Mouse (Mus musculus) frontal cortex, postnatal 14 days (tissue): Measurements from ENCODE around the gene Lsamp.

Experiments used
- DNase-seq, 2 experiments: peaks; one replicate each; pipeline ENCODE4 v3.0.0; 2022; ENCODE audit warnings: low spot score in 2 of 2

Lsamp gene

DNA sequence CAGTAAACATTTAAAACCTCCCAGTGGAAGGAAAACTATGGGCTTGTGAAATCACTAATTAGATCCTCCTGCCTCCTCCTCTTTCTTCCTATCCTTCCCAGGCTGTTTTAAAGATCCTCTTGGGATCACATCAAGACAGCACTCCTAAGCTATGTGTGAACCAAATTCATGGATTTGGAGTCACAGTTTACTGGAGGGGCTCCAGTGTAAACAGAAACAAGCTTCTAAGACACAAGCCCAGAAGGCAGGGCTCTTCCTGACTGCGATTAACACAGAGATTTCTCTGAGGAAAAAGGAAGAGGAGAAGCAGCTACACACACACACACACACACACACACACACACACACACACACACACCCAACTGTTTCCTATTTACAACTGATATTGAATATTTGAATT is 961.7 kb downstream of the Lsamp start:
- DNase-seq: no peak

DNA sequence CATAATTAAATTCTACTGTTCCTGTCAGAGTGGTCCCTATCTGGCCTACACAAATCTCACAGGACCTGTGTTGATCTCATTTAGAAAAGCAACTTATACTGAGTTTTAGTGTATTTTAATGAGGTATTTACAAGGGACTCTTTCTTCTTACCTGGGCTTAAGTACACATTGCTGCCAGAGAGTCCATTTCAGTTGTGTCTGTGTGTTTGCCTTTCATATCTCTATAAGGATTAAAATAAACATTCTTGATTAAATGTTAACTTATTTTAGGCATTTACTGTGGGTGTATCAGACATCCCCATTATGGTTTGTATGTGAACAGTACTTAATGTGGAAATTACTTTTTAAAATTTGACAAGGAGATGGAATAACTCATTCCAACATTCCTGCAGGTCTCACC is 963.9 kb downstream of the Lsamp start:
- DNase-seq: no peak

DNA sequence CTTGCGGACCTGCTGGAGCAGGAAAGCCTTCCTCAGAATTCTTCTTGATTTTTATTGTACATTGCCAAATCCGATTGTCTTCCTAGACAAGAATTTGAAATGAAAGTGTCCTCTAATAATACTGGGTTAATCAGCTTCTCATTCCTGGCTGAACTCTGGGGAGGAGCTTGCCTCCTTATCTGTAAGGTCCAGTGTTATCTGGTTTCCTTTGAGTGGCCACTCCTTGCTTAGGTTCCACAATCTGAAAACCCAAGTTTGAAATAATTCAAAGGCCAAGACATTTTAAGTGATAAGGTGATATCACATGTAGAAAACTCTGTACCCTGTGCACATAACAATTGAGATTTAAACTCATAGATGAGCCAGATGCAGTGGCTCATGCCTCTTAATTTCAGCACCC is 975.0 kb downstream of the Lsamp start:
- no peak for DNase-seq

DNA sequence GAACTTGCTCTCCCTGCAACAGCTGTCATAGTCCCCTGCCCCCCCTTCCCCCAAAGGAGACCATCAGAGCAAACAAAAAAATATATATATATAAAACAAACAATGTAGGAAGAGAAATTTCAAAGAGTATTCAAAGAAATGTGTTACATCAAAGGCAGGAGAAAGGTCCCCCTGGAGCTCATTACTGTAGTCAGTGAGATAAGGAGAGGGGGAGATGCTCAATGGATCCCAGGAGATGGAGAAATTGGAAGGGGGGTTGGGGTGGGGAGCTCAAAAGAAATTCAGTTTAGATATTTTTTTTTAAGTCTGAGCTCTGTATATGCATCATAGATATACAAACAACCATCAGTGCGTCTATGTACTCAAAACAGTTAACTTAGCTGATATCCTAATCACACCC is 976.4 kb downstream of the Lsamp start:
- no peak for DNase-seq

DNA sequence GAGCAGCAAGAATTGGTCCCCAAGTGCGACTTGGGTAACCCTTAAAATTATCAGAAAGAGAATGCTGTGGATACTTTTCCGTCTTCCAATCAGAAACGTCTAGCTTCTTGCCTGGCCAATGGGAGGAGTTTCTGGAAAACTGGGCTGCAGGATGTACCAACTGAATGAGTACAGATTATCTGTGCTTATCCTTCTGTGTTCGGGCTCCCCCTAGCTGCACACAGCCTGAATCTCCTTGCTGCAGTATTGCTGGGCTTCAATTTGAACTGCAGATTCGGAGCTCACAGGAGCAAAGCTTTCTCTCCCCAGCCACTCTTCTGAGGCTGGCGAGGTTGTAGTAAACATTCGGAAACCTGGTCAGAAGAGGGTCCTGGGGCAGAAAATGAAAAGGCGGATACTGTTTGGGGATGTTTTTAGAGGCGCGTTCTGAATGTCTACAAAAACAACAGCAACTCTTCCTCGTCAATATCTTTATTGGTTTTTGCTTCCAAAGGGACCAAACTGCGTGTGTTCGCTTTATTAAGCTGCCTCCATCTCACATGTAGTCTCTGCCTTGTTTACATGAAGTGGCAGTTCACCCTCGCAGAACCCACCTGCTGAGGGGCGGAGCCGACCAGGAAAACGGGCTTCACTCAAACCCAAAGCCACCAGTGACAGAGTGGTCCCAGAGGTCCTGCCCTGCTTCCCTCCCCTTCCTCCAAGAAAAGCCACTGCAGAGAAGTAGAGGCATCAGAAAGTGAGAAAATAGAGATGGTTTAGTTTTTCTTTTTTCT is 984.1 kb downstream of the Lsamp start:
- peak; percentile 83 to 84 for DNase-seq

DNA sequence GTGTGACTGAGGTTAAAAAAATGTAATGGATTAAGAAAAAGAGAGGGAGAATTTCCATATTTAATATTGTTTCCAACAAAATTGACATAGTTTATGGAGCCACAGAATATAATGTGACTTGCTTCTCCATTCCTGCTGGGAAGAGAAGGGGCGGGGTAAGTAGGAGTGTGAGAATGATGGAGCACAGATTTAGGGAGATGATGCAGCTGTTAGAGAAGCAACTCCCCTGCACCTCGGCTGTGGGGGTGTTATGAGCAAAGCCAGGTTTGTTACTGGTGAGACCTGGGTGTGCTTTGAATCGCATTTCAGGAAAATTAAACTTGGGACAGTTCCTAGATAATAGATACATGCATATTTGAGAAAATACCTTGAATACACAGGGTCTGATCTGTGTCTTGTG is 987.2 kb downstream of the Lsamp start:
- DNase-seq: no peak

DNA sequence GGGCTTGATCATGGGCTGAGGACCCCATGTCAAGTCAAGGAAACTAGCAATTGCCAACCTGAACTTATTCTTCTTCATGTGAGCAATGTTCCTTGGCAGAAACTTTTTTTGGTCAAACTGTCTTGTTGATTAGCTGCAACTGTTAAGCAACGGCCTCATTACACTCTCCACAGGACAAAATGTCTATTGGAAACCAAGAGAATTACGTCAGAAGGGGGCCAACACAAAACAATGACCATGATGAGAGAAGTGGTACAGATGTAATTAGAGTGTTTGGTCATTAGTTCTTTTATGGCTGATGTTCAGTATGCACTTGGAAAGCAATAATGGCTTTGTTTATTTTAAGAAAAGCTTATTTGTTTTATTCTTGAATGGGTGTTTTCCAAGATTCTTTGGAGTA is 989.9 kb downstream of the Lsamp start:
- DNase-seq: no peak

DNA sequence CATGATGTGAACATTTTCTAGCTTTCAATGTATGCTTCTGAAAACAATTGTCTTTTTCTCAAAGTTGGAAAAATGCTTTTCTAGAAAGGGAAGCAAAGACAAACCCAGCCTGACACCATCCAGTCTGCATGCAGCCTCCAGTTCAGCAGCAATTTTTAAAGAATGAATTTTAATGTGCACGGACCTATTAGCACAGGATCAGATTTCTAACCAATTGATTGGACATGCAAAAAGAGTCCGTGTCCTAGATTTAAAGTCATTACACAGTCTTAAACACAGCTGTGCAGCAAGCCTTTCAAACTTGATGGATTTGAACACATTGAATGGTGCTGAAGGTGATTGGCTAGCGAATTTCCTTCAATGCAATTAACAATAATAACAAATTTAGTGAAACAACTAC is 998.9 kb downstream of the Lsamp start:
- no peak for DNase-seq

DNA sequence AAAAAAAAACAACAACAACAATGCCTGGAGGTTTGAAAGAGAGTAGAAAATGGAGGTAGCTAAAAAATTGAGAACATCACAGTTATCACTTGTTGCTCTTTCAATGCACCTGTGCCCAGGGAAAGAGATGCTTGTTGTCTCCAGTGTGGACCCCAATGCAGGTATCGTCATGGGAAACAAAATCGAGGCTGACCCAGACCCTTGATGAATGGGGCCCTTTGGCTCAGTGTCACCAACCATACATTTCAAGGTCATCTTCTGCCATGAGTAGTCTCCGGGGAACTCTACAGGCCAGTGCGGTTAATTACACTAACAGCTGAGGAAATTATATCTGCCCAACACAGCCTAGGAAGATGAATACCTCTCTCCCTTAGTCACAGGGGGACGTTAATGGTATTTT is 1023.4 kb downstream of the Lsamp start:
- no peak for DNase-seq

DNA sequence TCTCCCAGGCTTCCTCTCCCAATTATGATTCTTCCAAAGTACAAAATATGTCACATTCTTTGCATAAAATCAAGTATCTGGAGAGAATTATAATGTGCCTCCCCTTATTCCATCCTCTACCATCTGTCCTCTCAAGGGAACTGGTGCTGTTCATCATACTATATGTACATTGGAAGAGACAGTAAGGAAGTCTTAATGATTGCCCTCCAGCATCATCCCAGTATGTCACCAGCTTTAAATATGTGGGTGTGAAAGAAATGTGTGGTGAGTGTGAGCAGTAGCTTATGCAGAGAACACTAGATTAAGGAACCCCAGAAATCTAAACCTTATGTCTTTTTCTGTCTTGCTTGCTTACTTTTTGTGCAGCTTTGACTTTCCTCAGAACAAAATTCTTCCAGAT is 1050.6 kb downstream of the Lsamp start:
- no peak for DNase-seq

DNA sequence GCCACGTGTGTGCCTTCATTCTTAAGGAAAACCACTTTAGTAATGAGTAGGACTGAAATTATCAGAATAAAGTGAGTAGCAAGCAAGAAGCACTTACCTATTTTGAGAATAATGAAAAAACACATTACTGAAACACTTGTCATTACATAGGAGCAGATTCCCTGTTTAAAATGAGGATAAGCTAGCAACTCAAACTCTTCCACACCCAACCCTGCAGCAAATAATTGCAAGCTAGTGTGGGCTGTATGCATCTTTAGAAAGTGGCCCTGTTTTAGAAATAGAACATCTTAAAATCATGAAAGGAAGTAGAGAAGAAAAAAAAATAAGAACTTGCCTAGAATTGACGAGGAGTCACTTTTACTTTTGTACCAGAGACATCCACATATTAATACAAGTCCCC is 1057.5 kb downstream of the Lsamp start:
- DNase-seq: no peak

DNA sequence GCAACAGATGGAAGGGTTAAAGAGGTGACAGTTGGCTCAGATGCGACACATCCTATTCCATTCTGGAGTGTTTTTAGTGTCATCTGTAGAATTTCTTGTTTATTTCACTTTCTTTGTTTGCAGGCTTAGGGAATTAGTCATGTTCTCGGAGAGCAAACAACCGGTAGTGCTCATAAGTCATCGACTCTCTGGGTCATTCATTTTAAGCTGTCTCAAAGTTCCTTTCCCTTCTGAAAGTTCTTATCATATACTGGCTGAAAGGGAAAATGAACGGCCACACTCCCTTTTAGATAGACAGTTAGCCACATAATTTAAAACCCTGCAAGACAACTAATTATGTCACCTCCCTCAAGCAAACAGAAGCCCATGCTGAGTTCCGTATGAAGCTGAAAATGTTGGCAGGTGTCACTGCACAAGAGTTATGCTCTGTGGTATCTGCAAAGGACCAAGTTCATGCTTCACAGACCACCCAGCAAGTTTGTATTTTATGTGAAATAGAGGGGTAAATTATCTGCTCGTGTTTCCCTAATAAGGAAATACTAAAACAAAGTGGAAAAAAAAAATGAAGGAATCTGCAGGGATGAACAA is 1079.2 kb downstream of the Lsamp start:
- DNase-seq: no peak

DNA sequence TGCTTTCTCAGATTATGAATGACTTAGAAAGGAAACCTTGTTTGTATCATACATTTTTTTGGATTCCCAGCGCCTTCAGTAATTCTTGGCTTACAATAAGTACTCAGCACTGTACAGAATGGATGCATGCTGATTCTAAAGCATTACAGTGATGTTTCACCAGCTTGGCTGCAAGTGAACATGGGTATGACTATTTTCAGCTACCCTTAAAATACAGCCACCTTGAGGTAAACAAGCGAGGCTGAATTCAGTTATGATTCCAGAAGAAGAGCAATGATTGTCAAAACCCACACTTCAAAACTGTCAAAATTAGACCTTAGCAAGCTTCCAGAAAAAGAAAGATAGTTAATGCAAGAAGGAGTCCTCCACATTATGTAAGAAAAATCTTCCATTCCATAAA is 1089.3 kb downstream of the Lsamp start:
- DNase-seq: no peak

DNA sequence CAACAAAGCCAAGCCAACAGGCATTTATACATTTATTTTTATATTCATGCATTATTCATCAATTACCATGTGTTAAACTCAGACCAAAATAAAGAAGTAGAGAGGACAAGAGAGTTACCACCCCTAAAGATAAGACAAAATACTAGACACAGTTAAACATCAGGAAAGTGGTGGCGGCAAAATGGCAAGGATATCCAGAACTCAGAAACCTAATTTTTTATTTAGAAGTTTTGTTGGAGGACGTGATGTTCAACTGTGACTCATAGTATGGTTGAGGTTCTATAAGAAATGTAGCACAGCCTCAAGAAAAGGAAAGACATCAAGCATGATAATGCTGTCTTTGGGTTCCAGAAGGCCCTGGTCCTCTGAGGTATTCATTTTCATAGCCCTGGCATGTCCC is 1104.5 kb downstream of the Lsamp start:
- no peak for DNase-seq

DNA sequence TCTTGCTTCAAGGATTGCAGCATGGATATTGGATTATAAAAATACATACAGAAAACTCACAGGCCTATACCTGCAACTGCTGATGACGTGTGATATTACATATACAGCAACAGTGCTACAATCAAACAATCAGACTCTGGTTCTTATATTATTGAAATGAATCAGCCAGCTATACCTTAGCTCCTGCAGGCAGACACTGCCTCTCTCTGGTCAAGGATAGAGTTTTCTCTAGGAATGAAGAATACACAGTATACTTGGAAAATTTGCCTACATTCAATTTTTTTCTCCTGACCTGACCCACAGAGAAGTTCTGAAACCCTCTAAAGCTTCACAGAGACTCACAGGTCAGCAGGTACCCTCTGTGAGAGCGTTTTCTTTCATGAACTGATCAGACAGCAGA is 1105.9 kb downstream of the Lsamp start:
- DNase-seq: no peak

DNA sequence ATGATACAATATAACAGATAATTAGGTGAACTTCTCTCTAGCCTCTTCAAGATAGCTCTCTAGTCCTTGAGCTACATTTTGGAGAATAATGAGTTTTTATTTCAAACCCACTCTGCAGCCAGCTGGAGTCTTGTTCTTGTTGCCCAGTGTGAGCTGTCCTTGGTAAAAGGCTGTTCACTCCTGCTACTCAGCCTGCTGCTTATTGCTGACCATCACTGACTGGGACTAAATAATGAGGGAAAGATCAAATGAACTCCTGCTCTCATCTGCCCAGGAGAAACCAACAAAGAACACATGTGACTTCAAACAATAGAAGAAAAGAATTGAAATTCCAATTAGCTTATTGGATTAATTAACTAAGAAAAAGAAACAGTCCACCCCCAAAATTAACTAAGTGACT is 1107.1 kb downstream of the Lsamp start:
- no peak for DNase-seq

DNA sequence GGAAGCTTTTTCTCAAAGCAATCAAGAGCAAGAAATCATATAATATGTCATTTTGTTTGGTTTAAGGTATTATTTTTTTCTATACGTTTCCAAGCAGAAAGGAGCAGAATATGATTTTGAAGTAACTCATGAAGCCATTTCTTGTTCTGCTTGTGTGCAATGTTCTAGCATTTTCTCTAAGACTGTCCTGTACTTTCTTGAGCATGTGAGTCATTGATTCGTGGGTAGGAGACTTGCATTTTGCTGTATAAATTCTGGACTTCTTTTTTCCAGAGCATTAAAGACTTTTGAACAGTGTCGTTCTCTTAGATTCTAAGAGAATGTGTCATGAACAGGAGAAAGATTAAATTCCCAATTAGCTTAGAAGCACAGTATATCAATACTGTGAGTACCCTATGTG is 1118.6 kb downstream of the Lsamp start:
- no peak for DNase-seq

DNA sequence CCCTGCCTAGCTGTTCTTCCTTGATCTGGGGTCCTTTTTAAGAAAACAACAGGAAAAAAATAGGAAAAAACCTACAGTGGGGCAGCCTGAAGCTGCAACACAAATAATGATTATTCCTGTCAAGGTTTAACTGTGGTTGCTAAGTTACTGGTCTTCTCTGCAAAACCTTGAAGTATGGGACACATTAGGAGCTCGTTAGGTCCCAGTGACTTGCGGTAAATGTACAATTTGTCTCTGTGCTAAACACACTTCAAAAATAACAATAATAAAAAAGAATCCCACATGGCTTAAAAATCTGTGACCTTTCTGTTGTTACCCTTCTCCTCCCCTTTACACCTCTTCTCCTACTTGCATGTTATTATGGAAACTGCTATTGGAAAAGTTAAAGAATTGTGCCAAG is 1140.2 kb downstream of the Lsamp start:
- DNase-seq: no peak

DNA sequence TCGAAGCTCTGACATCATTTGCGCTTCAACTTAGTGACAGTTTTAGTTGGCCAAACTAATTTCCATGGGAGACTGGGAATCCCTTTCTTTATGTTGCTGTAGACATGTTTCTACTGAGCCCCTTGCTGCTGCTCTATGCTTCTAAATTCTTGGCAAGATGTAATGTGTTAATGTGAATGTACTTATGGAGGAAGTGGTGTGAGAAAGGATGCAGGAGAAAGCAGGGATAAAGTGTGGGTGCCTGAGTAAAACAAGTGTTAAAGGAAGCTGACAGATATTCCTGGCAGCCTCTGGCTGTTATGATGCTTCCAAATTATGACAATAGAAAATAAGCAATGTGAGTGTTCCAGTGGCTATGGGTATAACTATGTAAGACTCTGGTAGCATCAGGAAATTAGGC is 1140.9 kb downstream of the Lsamp start:
- DNase-seq: no peak

DNA sequence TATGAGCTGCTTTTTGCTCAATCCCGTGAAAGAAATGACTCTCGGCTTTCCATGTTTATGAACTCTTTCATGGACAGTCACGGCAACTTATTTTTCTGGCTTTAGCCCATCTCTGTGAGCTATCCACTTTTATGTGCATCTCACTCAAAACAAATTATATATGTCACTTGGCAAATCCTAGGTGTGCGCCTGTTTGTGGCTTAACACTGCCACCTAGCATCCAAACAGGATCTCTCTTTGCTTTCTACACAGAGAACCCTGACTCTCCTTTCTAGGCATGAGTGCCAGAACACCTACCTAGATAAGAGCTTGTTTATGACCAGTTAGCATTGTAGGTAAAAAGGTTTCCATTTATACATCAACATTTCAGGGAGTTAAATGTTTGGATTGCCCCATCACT is 1146.9 kb downstream of the Lsamp start:
- DNase-seq: peak in 1 of 2 experiments; percentile 17

DNA sequence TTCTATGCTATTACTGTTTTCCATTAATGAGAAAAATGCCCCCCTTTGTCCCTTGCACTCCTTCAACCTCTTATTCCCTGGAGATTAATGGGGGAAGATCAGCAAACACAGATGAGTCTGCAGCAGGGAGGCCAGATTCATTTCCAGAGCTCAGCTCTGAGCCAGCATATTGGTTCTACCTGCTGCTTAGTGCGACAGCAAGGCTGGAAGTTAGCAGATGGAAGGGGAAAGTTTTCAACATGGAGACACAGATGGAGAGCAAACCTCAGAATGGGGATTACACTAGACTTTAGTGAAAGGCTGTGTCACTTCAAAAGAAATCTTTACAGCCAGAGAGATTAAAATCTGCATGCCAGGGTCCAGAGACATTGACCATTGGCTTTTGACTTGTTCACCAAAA is 1188.7 kb downstream of the Lsamp start:
- DNase-seq: no peak

DNA sequence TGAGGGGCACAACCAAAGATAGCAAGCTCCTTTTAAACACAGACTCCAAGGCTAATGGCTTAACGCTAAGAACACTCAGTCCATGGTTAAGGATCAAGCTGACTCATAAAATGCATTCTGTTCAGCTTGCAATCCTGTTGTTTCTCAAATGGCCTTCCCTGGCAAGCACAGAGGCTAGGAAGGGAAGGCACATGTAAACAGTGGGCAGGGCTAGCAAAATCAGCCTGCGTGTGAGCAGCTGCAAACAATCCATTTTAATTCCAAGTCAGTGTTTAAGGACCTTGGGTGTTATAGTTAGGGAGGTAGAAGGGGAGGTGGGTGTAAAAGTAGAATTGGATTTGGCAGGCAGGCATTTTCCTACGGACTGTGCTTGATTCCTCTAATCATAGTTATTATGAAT is 1195.4 kb downstream of the Lsamp start:
- no peak for DNase-seq

DNA sequence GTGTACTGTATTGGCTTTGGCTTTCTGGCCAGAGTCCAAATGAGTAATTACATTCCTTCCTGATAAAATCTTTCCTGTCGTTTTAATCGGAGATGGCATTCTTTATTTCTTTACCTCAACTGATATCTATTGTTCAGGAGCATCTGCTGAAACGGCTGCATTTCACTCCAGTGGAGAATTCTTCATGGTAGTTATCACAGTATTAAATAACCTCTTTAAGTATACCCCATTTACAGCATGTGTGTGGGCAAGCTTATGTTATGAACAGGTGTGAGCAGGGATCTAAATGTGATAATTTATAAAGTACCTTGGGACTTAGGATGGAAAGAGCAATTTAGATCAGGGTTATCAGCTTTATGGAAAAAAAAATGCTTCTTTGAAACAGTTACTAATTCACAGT is 1196.7 kb downstream of the Lsamp start:
- DNase-seq: no peak

DNA sequence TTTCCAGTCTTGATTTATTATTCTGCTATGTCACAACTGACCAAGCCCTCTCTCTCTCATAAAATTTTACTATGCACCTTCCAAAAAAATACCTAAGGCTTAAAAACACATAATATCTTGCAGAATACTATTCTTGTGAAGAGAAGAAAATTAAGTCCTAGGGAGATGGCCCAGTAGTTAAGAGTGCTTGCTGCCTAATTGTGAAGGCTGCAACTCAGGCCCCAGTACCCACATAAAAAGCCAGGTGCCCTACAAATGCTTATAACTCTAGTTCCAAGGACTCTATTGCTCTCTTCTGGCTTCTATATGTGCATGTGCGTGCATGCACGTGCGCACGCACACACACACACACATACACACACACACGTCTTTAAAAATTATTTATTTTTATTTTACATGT is 1225.9 kb downstream of the Lsamp start:
- no peak for DNase-seq
